Mouse (Mus musculus) urinary bladder, postnatal 10 days (tissue): ENCODE data around the gene Pglyrp4.
"Not testable (repeated sequence)": the region's sequence is repeated elsewhere in the genome, so short reads cannot be mapped to it uniquely, and the experiment has no call there.

Experiments
- DNase-seq: peaks from one replicate; pipeline ENCODE4 v3.0.0; 2022; ENCODE audit warnings: low spot score

Pglyrp4 gene

GRCm38 (mm10) chr3:90726606-90727005, at the start of gene Pglyrp4:
Pglyrp4 (plus strand) TSS chr3:90726906.
- no peak for DNase-seq

- DNase-seq = no peak
Measured at GRCm38 (mm10) chr3:90678656-90679055, 48.0 kb upstream of the Pglyrp4 start.

- DNase-seq = no peak
Measured at GRCm38 (mm10) chr3:90683929-90684328, 42.8 kb upstream of the Pglyrp4 start.

- no peak for DNase-seq
Measured at GRCm38 (mm10) chr3:90686835-90687234, 39.9 kb upstream of the Pglyrp4 start.

GRCm38 (mm10) chr3:90693496-90693895, 33.2 kb upstream of the Pglyrp4 start:
- no peak for DNase-seq

- DNase-seq = no peak
Measured at GRCm38 (mm10) chr3:90695613-90696012, 31.1 kb upstream of the Pglyrp4 start, which contains the start of gene S100a9. S100a9 (minus strand) TSS chr3:90695721.

GRCm38 (mm10) chr3:90702244-90702643, 24.5 kb upstream of the Pglyrp4 start:
- DNase-seq = no peak

GRCm38 (mm10) chr3:90708523-90709202, 18.0 kb upstream of the Pglyrp4 start:
- DNase-seq = no peak

- DNase-seq = peak; percentile 55
Measured at GRCm38 (mm10) chr3:90709591-90710460, 16.9 kb upstream of the Pglyrp4 start.

GRCm38 (mm10) chr3:90749658-90750057, 23.0 kb downstream of the Pglyrp4 start:
- DNase-seq = no peak

GRCm38 (mm10) chr3:90777776-90778175, 51.1 kb downstream of the Pglyrp4 start, which contains the start of gene Gm5849:
Gm5849 (minus strand) TSS chr3:90777876.
- DNase-seq = not testable (repeated sequence)
